8 mouse cellular contexts compared by ENCODE assay signal in genomic region chr2:60552177-60552901, GRCm38 (mm10). TPM values are rescaled to one million over a fixed set of nuclear protein-coding genes. Genes with fewer than 3 reads are reported as not detected.
DNase-seq lines count a peak whose midpoint lies in the region; ATAC-seq lines count a peak whose summit lies in the region.

No protein-coding gene starts in this region.

- peaks cover 19% of the 10 kb centered on the region for H3K4me1 ChIP-seq in heart, embryonic 12.5 days (replicated peaks)
- H3K4me1 ChIP-seq in hindbrain, embryonic 10.5 days (replicated peaks), result peaks cover 15% of the 10 kb centered on the region

- no peaks in the 10 kb centered on the region for H3K9me3 ChIP-seq in heart, embryonic 12.5 days (replicated peaks)
- H3K9me3 ChIP-seq in hindbrain, embryonic 10.5 days, result no peaks in the 10 kb centered on the region

- H3K4me3 ChIP-seq in heart, embryonic 12.5 days, result peak overlapping the region; percentile 55
- peak overlapping the region; percentile 58 for H3K4me3 ChIP-seq in hindbrain, embryonic 10.5 days

- no peak for ATAC-seq in heart, embryonic 12.5 days (ENCODE audit: insufficient number of reproducible peaks, low FRiP score)
- ATAC-seq in monocyte, adult 5-6 weeks (replicated peaks; ENCODE audit: insufficient number of reproducible peaks, low FRiP score, low TSS enrichment, poor library complexity, severe bottlenecking), result no peak
- ATAC-seq in erythroid progenitor cell, adult 5-6 weeks (replicated peaks; ENCODE audit: low FRiP score, poor library complexity, severe bottlenecking), result no peak

- DNase-seq in heart, postnatal 4 days, result no peak
- peak; percentile 17 for DNase-seq in NIH3T3 (ENCODE audit: low read depth)
- DNase-seq in hindbrain, embryonic 10.5 days (ENCODE audit: low spot score), result no peak
- peak; percentile 21 for DNase-seq in lung, postnatal 10 days
- DNase-seq in adrenal gland, postnatal 14 days, result no peak

- no peaks in the 10 kb centered on the region for H3K36me3 ChIP-seq in heart, embryonic 12.5 days
- H3K36me3 ChIP-seq in hindbrain, embryonic 10.5 days, result no peaks in the 10 kb centered on the region

- H3K9ac ChIP-seq in heart, embryonic 12.5 days, result peak overlapping the region; percentile 73

- no peak overlapping the region for H3K27ac ChIP-seq in heart, embryonic 12.5 days (ENCODE audit: poor library complexity, severe bottlenecking)
- H3K27ac ChIP-seq in hindbrain, embryonic 10.5 days, result peak overlapping the region; percentile 67

- peak overlapping the region; percentile 96 for H3K4me2 ChIP-seq in heart, embryonic 12.5 days

- H3K27me3 ChIP-seq in heart, embryonic 12.5 days (replicated peaks), result no peaks in the 10 kb centered on the region
- peaks cover 23% of the 10 kb centered on the region for H3K27me3 ChIP-seq in hindbrain, embryonic 10.5 days (ENCODE audit: insufficient read depth, poor library complexity, severe bottlenecking)

- WGBS in heart, embryonic 12.5 days, result 26% methylated on average over 21 of the region's 21 CpGs
- 17% methylated on average over 21 of the region's 21 CpGs for WGBS in hindbrain, embryonic 10.5 days

RNA-seq across cellular contexts. Expression of gene Pla2r1, which starts 0.8 kb away (rescaled TPM):
- polyA plus RNA-seq in heart, embryonic 12.5 days (2016; fragmentation: Nextera tagmentation; extraction: Ambion mirVana), result 2.4 and 2.5 TPM in 2 replicates
- 1 to 10 TPM; 1.9 to 2.7 TPM for total RNA-seq in heart, postnatal 4 days (2021)
- 0.95 and 1.5 TPM in 2 replicates for polyA plus RNA-seq in hindbrain, embryonic 10.5 days (2016; fragmentation: Nextera tagmentation; extraction: Ambion mirVana)
- 2.0 and 2.3 TPM in 2 replicates for total RNA-seq in adrenal gland, postnatal 14 days (2021)
- total RNA-seq in monocyte, adult 5-6 weeks (2017), result not detected in 3 replicates
- total RNA-seq in erythroid progenitor cell, adult 5-6 weeks (2015; ENCODE audit: low replicate concordance), result not detected in 2 replicates
- total RNA-seq in erythroid progenitor cell, adult 5-6 weeks (2017; ENCODE audit: low replicate concordance), result not detected in 2 replicates

Comparison
In these comparisons a context has a peak if more than half of its experiments do, and no peak if none do; other contexts are left out.
1. DNase-seq: peak in NIH3T3 (single experiment) and lung, postnatal 10 days (single experiment); none in heart, postnatal 4 days (single experiment), hindbrain, embryonic 10.5 days (single experiment) and adrenal gland, postnatal 14 days (single experiment).